Mouse (Mus musculus) thymus, postnatal 25 days (tissue): ENCODE results near the gene Arfgef3.
"Not testable (repeated sequence)": the region's sequence is repeated elsewhere in the genome, so short reads cannot be mapped to it uniquely, and the experiment has no call there.

Source experiments
- DNase-seq: peaks from one replicate; pipeline ENCODE4 v3.0.0; 2022

Arfgef3 gene

DNA sequence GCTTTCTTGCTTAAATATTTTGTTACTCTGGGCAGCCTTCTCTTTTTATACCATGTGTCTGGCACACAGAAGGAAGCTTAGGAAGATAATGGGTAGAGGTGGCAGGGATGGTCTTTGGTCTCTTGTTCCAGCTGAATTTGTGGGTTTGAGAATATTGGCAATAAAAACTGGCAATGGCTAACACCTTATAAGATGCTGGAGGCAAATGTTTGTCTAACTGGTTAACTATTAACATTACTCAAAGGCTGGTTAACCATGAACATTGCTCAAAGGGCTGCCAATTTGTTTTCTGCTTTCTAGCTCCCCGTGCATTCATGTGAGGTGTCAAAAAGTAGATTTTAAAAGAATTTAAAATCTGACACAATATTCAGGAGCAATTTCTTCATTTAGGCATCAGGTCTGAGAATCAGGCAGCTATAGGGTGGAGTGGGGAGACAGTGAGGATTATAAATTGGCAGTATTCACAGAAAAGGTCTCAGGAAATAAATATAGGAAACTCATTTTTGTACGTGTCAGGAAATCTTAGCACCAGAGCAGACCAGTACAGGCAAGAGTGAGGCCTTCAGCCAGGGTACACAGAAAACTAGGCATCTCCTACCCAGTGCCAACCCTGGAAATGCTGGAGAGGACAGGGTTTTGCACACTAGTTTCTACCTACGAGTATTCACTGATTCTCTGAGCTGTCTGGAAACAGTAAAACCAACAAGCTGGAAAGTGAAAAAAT is 62.9 kb downstream of the Arfgef3 start:
- DNase-seq, result no peak

DNA sequence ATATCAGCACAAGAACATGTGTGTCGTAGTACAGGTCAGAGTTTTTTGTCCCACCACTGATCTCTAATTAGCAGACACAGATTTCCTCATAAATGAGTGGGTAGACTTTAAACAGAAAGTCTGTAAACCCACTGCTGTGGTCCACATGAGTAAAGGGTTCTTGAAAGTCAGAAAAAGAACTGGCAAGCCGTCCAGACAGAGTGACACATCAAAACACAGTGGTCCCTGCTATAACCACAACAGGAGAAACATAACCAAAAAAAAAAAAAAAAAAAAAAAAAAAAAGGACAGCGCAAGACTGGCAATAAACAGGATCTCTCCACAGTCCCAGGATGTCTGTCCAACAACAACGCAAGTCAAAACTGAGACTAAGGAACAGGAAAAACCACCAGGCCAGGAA is 64.9 kb downstream of the Arfgef3 start:
- no peak for DNase-seq

DNA sequence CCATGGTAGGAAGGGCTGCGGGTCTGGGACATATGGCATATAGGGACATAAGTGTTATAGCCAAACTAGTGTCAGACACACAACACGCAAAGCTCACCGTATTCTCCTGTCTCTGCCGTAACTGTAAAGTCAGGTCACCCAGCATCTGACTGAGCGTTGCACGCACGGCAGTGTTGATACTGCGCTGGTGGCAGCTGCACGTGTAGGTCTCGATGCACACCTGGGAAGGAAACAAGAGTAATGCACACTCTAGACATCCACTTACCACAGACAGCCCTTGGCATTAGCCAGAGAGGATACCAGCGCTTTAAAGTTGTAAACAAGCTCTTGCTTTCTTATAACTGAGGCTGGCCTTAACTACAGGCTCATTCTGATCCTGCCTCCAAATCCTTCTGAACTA is 79.0 kb downstream of the Arfgef3 start:
- DNase-seq, result peak; percentile 75

- DNase-seq, result peak; percentile 65
Observed at GRCm38 (mm10) chr10:18664016-18664415, 79.7 kb downstream of the Arfgef3 start.

- DNase-seq, result no peak
Observed at GRCm38 (mm10) chr10:18661606-18662220, 82.0 kb downstream of the Arfgef3 start.

GRCm38 (mm10) chr10:18660998-18661397 is 82.8 kb downstream of the Arfgef3 start:
- DNase-seq, result no peak

GRCm38 (mm10) chr10:18657588-18657987 is 86.2 kb downstream of the Arfgef3 start:
- DNase-seq, result no peak

DNA sequence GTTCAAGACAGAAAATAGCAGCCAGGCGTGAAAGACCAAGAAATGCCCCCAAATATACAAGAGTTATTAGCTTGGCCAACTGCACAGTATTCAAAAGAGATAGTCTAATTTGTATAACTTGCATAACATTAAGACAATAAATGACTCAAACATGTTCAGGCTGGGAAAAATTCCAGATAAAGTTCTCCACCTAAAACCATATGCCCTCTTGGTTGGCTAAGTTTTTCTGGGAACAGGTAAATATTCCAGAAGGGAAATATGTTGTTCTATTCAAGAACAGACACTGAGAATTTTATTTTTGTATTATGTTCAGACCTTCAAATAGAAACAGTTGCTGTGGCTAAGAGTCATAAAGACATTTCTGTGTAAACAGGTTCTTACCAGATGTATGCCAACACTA is 96.7 kb downstream of the Arfgef3 start:
- no peak for DNase-seq

- DNase-seq, result no peak
Observed at GRCm38 (mm10) chr10:18646035-18646434, 97.7 kb downstream of the Arfgef3 start.

DNA sequence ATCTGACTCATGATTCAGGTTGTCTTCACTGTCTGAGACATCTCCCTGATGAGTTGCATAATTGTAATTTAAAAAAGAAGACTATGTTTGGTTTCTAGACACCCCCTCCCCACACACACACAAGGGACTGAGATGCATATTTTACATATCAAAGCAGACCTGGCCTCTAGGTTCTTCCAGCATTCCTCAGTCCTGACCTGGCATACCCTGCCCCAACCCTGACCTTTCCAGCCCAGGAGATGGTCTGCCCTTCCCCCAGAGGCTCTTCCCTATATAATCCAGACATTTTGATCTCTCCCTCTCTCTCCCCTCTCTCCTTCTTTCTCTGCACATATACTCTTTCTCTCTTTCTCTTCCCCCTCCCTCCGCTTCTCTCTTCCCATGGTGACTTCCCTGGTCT is 99.4 kb downstream of the Arfgef3 start:
- no peak for DNase-seq

- DNase-seq, result no peak
Observed at GRCm38 (mm10) chr10:18643506-18643905, 100.2 kb downstream of the Arfgef3 start.

- no peak for DNase-seq
Observed at GRCm38 (mm10) chr10:18642854-18643253, 100.9 kb downstream of the Arfgef3 start.

DNA sequence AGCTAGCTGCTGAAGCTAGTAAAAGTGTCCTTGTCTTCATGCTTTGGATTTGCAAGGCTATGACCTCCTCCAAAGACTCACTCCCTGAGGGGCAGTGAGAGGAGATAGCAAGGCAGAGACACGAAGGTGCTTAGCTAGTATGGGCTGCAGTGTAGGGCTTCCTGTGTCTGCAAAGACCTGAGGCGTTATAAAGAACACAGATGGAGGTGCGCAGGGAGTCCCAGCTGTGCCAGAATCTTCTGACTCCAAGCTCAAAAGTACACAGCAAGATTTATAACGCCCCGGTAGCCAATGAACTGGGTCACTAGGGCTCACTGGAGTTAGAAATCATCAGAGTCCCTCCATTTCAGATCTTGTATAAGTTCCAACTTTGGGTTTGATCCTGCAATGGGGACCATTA is 103.2 kb downstream of the Arfgef3 start:
- no peak for DNase-seq

GRCm38 (mm10) chr10:18635450-18635849 is 108.3 kb downstream of the Arfgef3 start:
- DNase-seq, result no peak

DNA sequence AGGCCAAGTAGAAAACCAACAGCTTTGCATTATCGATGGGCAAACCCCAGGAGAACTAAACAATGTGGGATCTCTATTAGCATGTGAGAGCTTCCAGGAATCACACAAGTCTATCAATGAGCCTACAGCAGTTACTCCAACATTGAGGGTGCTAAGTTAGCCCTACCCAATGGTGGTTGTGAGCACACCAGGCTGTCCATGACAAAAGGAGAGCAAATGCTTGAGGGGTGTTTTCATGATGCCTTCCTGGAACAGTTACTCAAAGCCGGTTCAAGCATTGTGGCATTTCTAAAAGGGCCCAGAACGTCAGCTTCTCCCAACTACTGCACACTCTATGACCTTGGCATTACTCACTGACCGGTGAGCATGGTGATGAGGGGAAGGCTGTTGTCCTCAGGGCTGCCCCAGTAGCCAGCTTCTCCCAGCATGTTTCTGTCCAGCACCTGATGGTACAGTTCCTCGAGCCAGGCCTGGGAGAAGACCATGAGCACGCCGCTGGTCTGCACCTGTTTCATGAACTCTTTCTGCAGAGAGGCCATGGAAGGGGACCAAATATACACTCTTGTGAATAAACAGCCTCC is 109.3 kb downstream of the Arfgef3 start:
- no peak for DNase-seq

- DNase-seq, result no peak
Observed at GRCm38 (mm10) chr10:18630498-18630897, 113.3 kb downstream of the Arfgef3 start.

DNA sequence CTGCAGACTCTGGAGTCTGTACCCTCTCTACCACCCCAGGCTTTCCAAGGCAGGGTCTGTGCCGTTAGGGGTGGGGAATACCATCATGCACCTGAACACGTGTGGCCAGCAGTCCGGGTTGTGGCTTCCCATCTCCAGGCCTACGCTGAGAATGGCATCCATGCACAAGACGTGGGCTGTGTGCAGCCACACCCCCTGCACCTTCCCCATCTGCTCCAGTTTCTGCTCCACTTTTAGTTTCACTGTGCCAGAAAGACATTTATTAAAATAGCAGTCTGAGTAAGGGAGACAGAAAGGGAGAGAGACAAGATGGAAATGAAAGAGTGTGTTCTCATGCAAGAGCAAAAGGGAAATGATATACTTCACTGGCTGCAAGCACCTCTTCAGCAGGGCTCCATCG is 116.2 kb downstream of the Arfgef3 start:
- no peak for DNase-seq

GRCm38 (mm10) chr10:18612796-18613195 is 131.0 kb downstream of the Arfgef3 start:
- no peak for DNase-seq

- not testable (repeated sequence) for DNase-seq
Observed at GRCm38 (mm10) chr10:18604827-18605535, 138.8 kb downstream of the Arfgef3 start.

- DNase-seq, result peak; percentile 86
Observed at GRCm38 (mm10) chr10:18602030-18602429, 141.7 kb downstream of the Arfgef3 start.

DNA sequence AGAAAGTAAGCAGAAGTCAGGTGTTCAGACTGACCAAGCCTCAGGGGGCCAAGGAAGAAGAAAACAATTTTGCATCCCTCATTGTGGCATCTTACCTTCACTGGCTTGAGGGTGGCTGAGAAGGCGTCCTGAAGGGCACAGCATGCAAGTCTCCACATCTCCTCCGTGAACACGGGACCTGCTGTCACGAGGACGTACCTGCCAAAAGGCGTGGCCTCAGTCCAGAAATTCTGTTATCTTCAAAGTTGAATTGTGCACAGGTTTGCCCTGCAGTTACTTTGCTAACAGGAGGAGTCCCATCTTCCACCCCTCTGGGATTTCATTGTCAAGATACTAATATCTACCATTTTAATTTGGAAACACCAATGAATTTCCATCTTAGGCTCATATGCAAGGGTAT is 146.1 kb downstream of the Arfgef3 start:
- no peak for DNase-seq

- DNase-seq, result no peak
Observed at GRCm38 (mm10) chr10:18589455-18589854, 154.3 kb downstream of the Arfgef3 start.

GRCm38 (mm10) chr10:18584188-18584587 is 159.6 kb downstream of the Arfgef3 start:
- no peak for DNase-seq

- peak; percentile 33 for DNase-seq
Observed at GRCm38 (mm10) chr10:18572581-18572980, 171.2 kb downstream of the Arfgef3 start.
